Mouse (Mus musculus) limb, embryonic 11.5 days (tissue): ENCODE results near the gene Cyp17a1. TPM values are rescaled to one million over a fixed set of nuclear protein-coding genes. Genes with fewer than 3 reads are reported as not detected.
A peak's percentile ranks its signal among the peaks of the same experiment; 100 is the strongest.

Experiments
- ATAC-seq: fragments of 200-750 bp; cut with Nextera tagmentation; 2 replicates; pipeline ENCODE4 v1.8.0; 2017; ENCODE audit warnings: low read depth; ENCODE audit not compliant: insufficient number of reproducible peaks, low FRiP score, low TSS enrichment
- DNase-seq: peaks from one replicate; pipeline ENCODE4 v3.0.0-alpha.2; 2015; ENCODE audit warnings: low spot score
- H3K27ac ChIP-seq: fragments of 300-500 bp; sonication (generic); replicated peaks from 2 replicates; pipeline ENCODE4 v1.5.1; 2014; ENCODE audit warnings: low read depth, mild to moderate bottlenecking, low read length
- H3K27me3 ChIP-seq: fragments of 300-500 bp; sonication (generic); 2 replicates; pipeline ENCODE4 v1.6.1; 2014; ENCODE audit warnings: mild to moderate bottlenecking, low read length, mixed read lengths; ENCODE audit not compliant: control insufficient read depth, insufficient read depth
- H3K36me3 ChIP-seq: fragments of 300-500 bp; sonication (generic); 2 replicates; pipeline ENCODE4 v1.6.1; 2014; ENCODE audit warnings: mild to moderate bottlenecking, low read length, moderate library complexity, mixed read lengths; ENCODE audit not compliant: control insufficient read depth, insufficient read depth
- H3K4me1 ChIP-seq: fragments of 300-500 bp; sonication (generic); 2 replicates; pipeline ENCODE4 v1.6.1; 2014; ENCODE audit warnings: low read length, mixed read lengths; ENCODE audit not compliant: control insufficient read depth, insufficient read depth
- H3K4me2 ChIP-seq: fragments of 300-500 bp; sonication (generic); 2 replicates; pipeline ENCODE4 v1.6.1; 2014; ENCODE audit warnings: low read depth, mild to moderate bottlenecking, moderate library complexity; ENCODE audit not compliant: severe bottlenecking
- H3K4me3 ChIP-seq: fragments of 300-500 bp; sonication (generic); 2 replicates; pipeline ENCODE4 v1.5.1; 2014; ENCODE audit warnings: low read depth, low read length
- H3K9ac ChIP-seq: fragments of 300-500 bp; sonication (generic); 2 replicates; pipeline ENCODE4 v1.6.1; 2014; ENCODE audit warnings: mild to moderate bottlenecking, low read length
- H3K9me3 ChIP-seq: fragments of 300-500 bp; sonication (generic); 2 replicates; pipeline ENCODE4 v1.6.1; 2016; ENCODE audit warnings: low read length; ENCODE audit not compliant: control insufficient read depth
- WGBS: fragments of 180-500 bp; shearing (Covaris S2); extraction: QIAGEN DNeasy Blood & Tissue Kit; methylation state at CpG from one replicate; pipeline ENCODE4 v1.1.7; 2014; 5-methylcytosine and 5-hydroxymethylcytosine counted together
- polyA plus RNA-seq: library from polyadenylated mRNA; unstranded; fragments of >200 nt; fragmentation: Nextera tagmentation; extraction: Ambion mirVana; gene quantifications from 2 replicates; pipeline ENCODE4 v1.2.1, GENCODE M21; 2014

The Cyp17a1 gene
- polyA plus RNA-seq, 1 experiment from 2014 or later, result not detected

DNA sequence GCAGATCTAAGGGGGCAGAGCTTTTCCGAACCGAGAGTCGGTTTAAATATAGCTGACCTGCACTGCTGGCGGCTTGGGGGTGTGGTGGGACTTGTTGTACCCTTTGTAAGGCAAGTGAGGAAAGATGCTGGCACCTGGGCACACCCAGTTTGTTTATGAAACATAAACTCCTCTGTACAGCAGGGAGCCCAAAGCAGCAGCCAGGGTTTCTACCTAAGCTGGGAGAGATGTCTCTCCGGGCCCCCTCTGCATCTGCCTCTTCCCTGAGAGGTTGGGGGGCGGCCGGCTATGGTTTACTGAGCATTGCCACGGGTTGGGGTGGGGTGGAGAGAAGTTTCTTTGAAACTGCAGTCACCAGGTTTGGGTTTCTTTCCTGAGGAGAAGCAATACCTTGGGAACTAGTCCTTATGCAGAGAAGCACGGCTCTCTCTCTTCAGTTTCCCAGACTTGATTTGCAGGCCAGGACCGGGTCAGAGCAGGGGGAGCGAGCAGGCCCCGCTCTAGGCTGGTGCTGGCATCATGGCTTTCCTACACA, 50.2 kb downstream of the Cyp17a1 start:
- Histone ChIP-seq H3K4me1 (peaks cover 37% of the 10 kb centered on the region), H3K4me3 (peak overlapping the region; percentile 25), H3K27me3 (no peaks in the 10 kb centered on the region), H3K9ac (no peak overlapping the region), H3K27ac (peak overlapping the region; percentile 73), H3K4me2 (peak overlapping the region; percentile 54), H3K36me3 (peaks cover 6% of the 10 kb centered on the region; the same call in 1 of the 2 replicates), H3K9me3 (no peaks in the 10 kb centered on the region)
- 40% methylated on average over 12 of the region's 12 CpGs for WGBS
- no peak; the same call in 1 of the 2 replicates for ATAC-seq
- no peak for DNase-seq

- Histone ChIP-seq H3K36me3 (peaks cover 6% of the 10 kb centered on the region; the same call in 1 of the 2 replicates), H3K4me2 (no peak overlapping the region), H3K4me3 (no peak overlapping the region), H3K9me3 (no peaks in the 10 kb centered on the region), H3K27me3 (no peaks in the 10 kb centered on the region), H3K27ac (no peak overlapping the region; the same call in 1 of the 2 replicates), H3K9ac (no peak overlapping the region), H3K4me1 (peaks cover 37% of the 10 kb centered on the region)
- 75% methylated on average over 19 of the region's 19 CpGs for WGBS
- ATAC-seq (no peak), DNase-seq (no peak)
These were observed 51.5 kb downstream of the Cyp17a1 start for GRCm38 (mm10) chr19:46621236-46622183.

DNA sequence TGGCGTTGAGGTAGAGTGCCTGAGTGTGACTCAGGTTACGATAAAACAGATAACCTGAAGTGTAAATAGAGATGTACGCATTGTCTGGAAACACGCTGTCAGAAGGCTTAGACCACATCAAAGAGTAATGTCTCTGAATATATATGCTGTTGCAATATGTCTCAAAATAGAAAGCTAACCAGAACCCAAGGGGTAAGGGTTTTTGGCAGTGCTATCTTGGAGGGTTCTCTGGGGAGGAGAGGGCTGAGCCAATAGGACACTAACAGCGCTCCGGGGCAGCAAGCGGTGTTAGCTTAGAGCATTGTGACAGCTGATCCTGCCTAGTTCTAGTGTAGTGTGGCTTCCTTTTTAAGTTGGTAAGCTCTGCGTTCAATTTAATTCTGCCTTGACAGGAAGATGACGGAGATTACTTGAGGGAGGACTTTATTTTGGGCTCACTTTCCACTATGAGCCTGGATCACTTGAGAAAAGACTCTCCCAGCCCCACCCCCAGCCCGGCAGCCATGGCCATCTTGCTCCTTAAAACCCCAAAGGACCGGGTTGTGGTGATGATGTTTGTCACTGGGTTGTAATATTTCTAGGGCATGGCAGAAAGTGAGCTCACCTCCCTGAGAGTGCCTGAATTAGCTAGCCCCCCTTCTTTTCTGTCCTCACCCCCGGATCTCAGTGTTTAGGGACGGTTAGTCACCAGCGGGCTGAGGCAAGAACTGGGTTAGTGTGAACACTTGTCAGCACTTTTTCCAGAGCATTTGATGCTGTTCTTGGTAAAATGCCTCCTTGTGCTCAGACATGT, 52.8 kb downstream of the Cyp17a1 start:
- Histone ChIP-seq H3K27ac (no peak overlapping the region), H3K4me1 (peaks cover 35% of the 10 kb centered on the region), H3K9ac (no peak overlapping the region), H3K9me3 (no peaks in the 10 kb centered on the region), H3K36me3 (0 out of 2 replicates have a peak, but pooled peaks cover 3% of the 10 kb centered on the region), H3K4me3 (no peak overlapping the region), H3K27me3 (no peaks in the 10 kb centered on the region), H3K4me2 (no peak overlapping the region)
- WGBS, result 84% methylated on average over 14 of the region's 14 CpGs
- DNase-seq (no peak), ATAC-seq (no peak)

DNA sequence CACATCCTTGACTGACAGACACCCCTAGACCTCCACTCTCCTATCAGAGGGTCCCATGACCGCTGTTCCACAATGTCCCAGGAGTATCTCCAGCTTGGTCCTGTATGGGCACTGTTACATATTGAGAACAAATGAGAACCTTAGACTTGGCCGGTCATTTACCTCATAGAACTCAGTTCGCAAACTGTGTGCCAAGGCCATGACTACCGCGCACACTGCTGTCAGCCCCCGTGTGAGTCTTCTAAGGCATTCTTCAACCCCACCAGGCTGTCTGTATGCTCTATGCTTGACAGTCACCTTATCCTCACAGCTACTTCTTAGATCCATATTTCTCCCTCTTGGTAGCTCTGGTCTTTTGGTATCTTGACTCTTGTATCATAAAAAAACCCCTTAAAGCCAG, 53.5 kb downstream of the Cyp17a1 start:
- H3K4me1 ChIP-seq, result peaks cover 33% of the 10 kb centered on the region
- H3K4me2 ChIP-seq, result no peak overlapping the region
- no peaks in the 10 kb centered on the region for H3K27me3 ChIP-seq
- no peak overlapping the region for H3K4me3 ChIP-seq
- H3K36me3 ChIP-seq, result no peaks in the 10 kb centered on the region
- H3K27ac ChIP-seq, result no peak overlapping the region
- no peak overlapping the region for H3K9ac ChIP-seq
- 94% methylated on average over 6 of the region's 6 CpGs for WGBS
- ATAC-seq (no peak), DNase-seq (no peak)
- H3K9me3 ChIP-seq, result no peaks in the 10 kb centered on the region

DNA sequence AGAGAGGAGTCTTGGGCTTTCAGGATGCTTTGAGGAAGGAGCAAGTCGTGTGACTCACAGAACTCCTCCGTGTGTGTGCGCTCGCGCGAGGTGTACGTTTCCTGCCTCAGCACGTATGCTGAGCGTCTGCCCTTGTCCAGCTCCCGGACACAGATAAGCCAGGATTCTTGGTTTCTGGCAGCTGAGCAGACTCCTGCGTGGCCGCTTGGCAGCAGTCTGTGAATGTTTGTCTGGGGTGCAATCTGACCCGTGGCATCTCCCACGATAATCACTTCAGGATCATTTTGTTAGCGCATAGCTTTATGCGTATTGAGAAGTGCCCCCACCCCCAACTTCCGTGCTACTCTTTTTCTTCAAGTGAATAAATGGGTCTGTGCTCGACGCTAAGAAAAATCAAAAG, 54.0 kb downstream of the Cyp17a1 start:
- Histone ChIP-seq H3K9me3 (no peaks in the 10 kb centered on the region), H3K4me3 (no peak overlapping the region), H3K4me2 (no peak overlapping the region), H3K27ac (no peak overlapping the region), H3K9ac (no peak overlapping the region), H3K27me3 (no peaks in the 10 kb centered on the region), H3K4me1 (peaks cover 28% of the 10 kb centered on the region), H3K36me3 (no peaks in the 10 kb centered on the region)
- ATAC-seq (no peak), DNase-seq (no peak)
- WGBS, result 90% methylated on average over 19 of the region's 19 CpGs

GRCm38 (mm10) chr19:46618322-46618721, 54.6 kb downstream of the Cyp17a1 start:
- H3K36me3 ChIP-seq, result no peaks in the 10 kb centered on the region
- no peaks in the 10 kb centered on the region for H3K27me3 ChIP-seq
- no peak overlapping the region for H3K9ac ChIP-seq
- no peak for DNase-seq
- ATAC-seq, result no peak
- no peak overlapping the region for H3K4me2 ChIP-seq
- WGBS, result 84% methylated on average over 9 of the region's 9 CpGs
- H3K4me1 ChIP-seq, result peaks cover 21% of the 10 kb centered on the region
- H3K4me3 ChIP-seq, result no peak overlapping the region
- no peak overlapping the region for H3K27ac ChIP-seq
- no peaks in the 10 kb centered on the region for H3K9me3 ChIP-seq

- 87% methylated on average over 8 of the region's 8 CpGs for WGBS
- Histone ChIP-seq H3K4me1 (peaks cover 13% of the 10 kb centered on the region), H3K9me3 (no peaks in the 10 kb centered on the region)
These were observed 55.6 kb downstream of the Cyp17a1 start for GRCm38 (mm10) chr19:46617361-46617760.

More at GRCm38 (mm10) chr19:46617361-46617760, 55.6 kb downstream of the Cyp17a1 start:
- no peak for ATAC-seq
- Histone ChIP-seq H3K4me3 (no peak overlapping the region), H3K27me3 (no peaks in the 10 kb centered on the region), H3K36me3 (no peaks in the 10 kb centered on the region), H3K27ac (no peak overlapping the region), H3K9ac (no peak overlapping the region), H3K4me2 (no peak overlapping the region)
- no peak for DNase-seq
